Mouse (Mus musculus) midbrain, postnatal 0 days (tissue): ENCODE measurements at regions not wholly inside any gene's neighbourhood (a gene's known extent, or its start where the extent isn't known, plus 50 kb on each side); places are given as distances from the start of the nearest gene placed in this dataset.

Experiments used
- ATAC-seq: fragments of 200-750 bp; cut with Nextera tagmentation; 2 replicates; pipeline ENCODE4 v1.8.0; 2017; ENCODE audit warnings: moderate number of reproducible peaks, mild to moderate bottlenecking, moderate TSS enrichment, moderate library complexity; ENCODE audit not compliant: low FRiP score
- DNase-seq: peaks from one replicate; pipeline ENCODE4 v3.0.0-alpha.2; 2015; ENCODE audit warnings: low spot score
- H3K27ac ChIP-seq: fragments of 300-500 bp; sonication (generic); 2 replicates; pipeline ENCODE4 v1.5.1; 2014; ENCODE audit warnings: low read depth, mild to moderate bottlenecking, low read length, mixed read lengths
- H3K27me3 ChIP-seq: fragments of 300-500 bp; sonication (generic); 2 replicates; pipeline ENCODE4 v1.6.1; 2014; ENCODE audit warnings: low read length, control low read depth, mixed read lengths; ENCODE audit not compliant: insufficient read depth
- H3K36me3 ChIP-seq: fragments of 300-500 bp; sonication (generic); 2 replicates; pipeline ENCODE4 v1.6.1; 2014; ENCODE audit warnings: low read length, control low read depth, mixed read lengths; ENCODE audit not compliant: insufficient read depth
- H3K4me1 ChIP-seq: fragments of 300-500 bp; sonication (generic); 2 replicates; pipeline ENCODE4 v1.6.1; 2014; ENCODE audit warnings: mild to moderate bottlenecking, control low read depth, antibody characterized with exemption, low read length, mixed read lengths; ENCODE audit not compliant: insufficient read depth
- H3K4me2 ChIP-seq: fragments of 300-500 bp; sonication (generic); 2 replicates; pipeline ENCODE4 v1.6.1; 2014; ENCODE audit warnings: low read depth, mild to moderate bottlenecking, low read length, mixed read lengths; ENCODE audit not compliant: poor library complexity, severe bottlenecking
- H3K4me3 ChIP-seq: fragments of 300-500 bp; sonication (generic); 2 replicates; pipeline ENCODE4 v1.5.1; 2014; ENCODE audit warnings: low read depth, mild to moderate bottlenecking, low read length, moderate library complexity
- H3K9ac ChIP-seq: fragments of 300-500 bp; sonication (generic); replicated peaks from 2 replicates; pipeline ENCODE4 v1.6.1; 2014; ENCODE audit warnings: mild to moderate bottlenecking, low read length, moderate library complexity, mixed read lengths; ENCODE audit not compliant: poor library complexity, severe bottlenecking
- H3K9me3 ChIP-seq: fragments of 300-500 bp; sonication (generic); 2 replicates; pipeline ENCODE4 v1.6.1; 2016; ENCODE audit warnings: low read length, control low read depth
- CTCF ChIP-seq: IDR thresholded peaks from 2 replicates; pipeline ENCODE4 v1.5.1; 2016; ENCODE audit warnings: antibody characterized with exemption, mild to moderate bottlenecking
- WGBS: fragments of 180-500 bp; shearing (Covaris S2); extraction: QIAGEN DNeasy Blood & Tissue Kit; methylation state at CpG from one replicate; pipeline ENCODE4 v1.1.7; 2014; 5-methylcytosine and 5-hydroxymethylcytosine counted together

GRCm38 (mm10) chr11:7880506-7880905 lies 666.8 kb upstream of the Igfbp3 start:
- no peak overlapping the region for H3K4me3 ChIP-seq
- WGBS, result 28% methylated on average over 2 of the region's 2 CpGs
- H3K27me3 ChIP-seq, result no peaks in the 10 kb centered on the region
- no peak overlapping the region for H3K27ac ChIP-seq
- no peak overlapping the region for H3K9ac ChIP-seq
- ATAC-seq (no peak), DNase-seq (no peak)
- H3K4me1 ChIP-seq, result no peaks in the 10 kb centered on the region
- no peaks in the 10 kb centered on the region for H3K36me3 ChIP-seq
- TF ChIP-seq CTCF, result no peak
- no peaks in the 10 kb centered on the region for H3K9me3 ChIP-seq
- H3K4me2 ChIP-seq, result no peak overlapping the region

- H3K9ac ChIP-seq, result no peak overlapping the region
- H3K4me2 ChIP-seq, result no peak overlapping the region
- no peak overlapping the region for H3K4me3 ChIP-seq
- no peaks in the 10 kb centered on the region for H3K9me3 ChIP-seq
- no peak for ATAC-seq
- 89% methylated on average over 3 of the region's 3 CpGs for WGBS
- H3K27me3 ChIP-seq, result no peaks in the 10 kb centered on the region
- no peak for DNase-seq
- no peaks in the 10 kb centered on the region for H3K36me3 ChIP-seq
- no peaks in the 10 kb centered on the region for H3K4me1 ChIP-seq
- H3K27ac ChIP-seq, result no peak overlapping the region
- no peak for TF ChIP-seq CTCF
Measured at GRCm38 (mm10) chr11:7864116-7864515, 650.4 kb upstream of the Igfbp3 start.

GRCm38 (mm10) chr11:7863711-7864110 lies 650.0 kb upstream of the Igfbp3 start:
- Histone ChIP-seq H3K36me3 (no peaks in the 10 kb centered on the region), H3K4me2 (no peak overlapping the region), H3K27me3 (no peaks in the 10 kb centered on the region), H3K4me1 (no peaks in the 10 kb centered on the region), H3K4me3 (no peak overlapping the region), H3K27ac (no peak overlapping the region), H3K9me3 (no peaks in the 10 kb centered on the region), H3K9ac (no peak overlapping the region)
- DNase-seq, result no peak
- ATAC-seq, result no peak
- 82% methylated on average over 5 of the region's 5 CpGs for WGBS
- TF ChIP-seq CTCF, result no peak

GRCm38 (mm10) chr11:7862547-7862946 lies 648.8 kb upstream of the Igfbp3 start:
- Histone ChIP-seq H3K9me3 (no peaks in the 10 kb centered on the region), H3K4me1 (no peaks in the 10 kb centered on the region), H3K4me3 (no peak overlapping the region), H3K27ac (no peak overlapping the region), H3K4me2 (no peak overlapping the region), H3K27me3 (no peaks in the 10 kb centered on the region), H3K9ac (no peak overlapping the region), H3K36me3 (no peaks in the 10 kb centered on the region)
- peak; percentile 21 for TF ChIP-seq CTCF
- ATAC-seq (no peak), DNase-seq (no peak)

GRCm38 (mm10) chr11:7852612-7853011 lies 638.9 kb upstream of the Igfbp3 start:
- Histone ChIP-seq H3K4me2 (no peak overlapping the region), H3K9ac (no peak overlapping the region), H3K27ac (no peak overlapping the region), H3K27me3 (no peaks in the 10 kb centered on the region), H3K9me3 (no peaks in the 10 kb centered on the region), H3K4me1 (no peaks in the 10 kb centered on the region), H3K4me3 (no peak overlapping the region), H3K36me3 (no peaks in the 10 kb centered on the region)
- DNase-seq, result no peak
- ATAC-seq, result no peak
- no peak for TF ChIP-seq CTCF
- WGBS, result 70% methylated on average over 2 of the region's 2 CpGs

GRCm38 (mm10) chr11:7838311-7839237 lies 624.9 kb upstream of the Igfbp3 start:
- WGBS, result 74% methylated on average over 8 of the region's 8 CpGs
- ATAC-seq (no peak), DNase-seq (no peak)
- H3K4me1 ChIP-seq, result no peaks in the 10 kb centered on the region
- no peaks in the 10 kb centered on the region for H3K36me3 ChIP-seq
- no peak overlapping the region for H3K9ac ChIP-seq
- H3K27ac ChIP-seq, result no peak overlapping the region
- H3K27me3 ChIP-seq, result no peaks in the 10 kb centered on the region
- H3K9me3 ChIP-seq, result no peaks in the 10 kb centered on the region
- no peak for TF ChIP-seq CTCF
- no peak overlapping the region for H3K4me2 ChIP-seq
- no peak overlapping the region for H3K4me3 ChIP-seq
